Mouse (Mus musculus): ENCODE measurements around the gene Asb15. TPM values are rescaled to one million over a fixed set of nuclear protein-coding genes. Genes with fewer than 3 reads are reported as not detected.

Asb15 gene
- not detected in 2 replicates for polyA plus RNA-seq (2014; fragmentation: Nextera tagmentation; extraction: Ambion mirVana)

DNA sequence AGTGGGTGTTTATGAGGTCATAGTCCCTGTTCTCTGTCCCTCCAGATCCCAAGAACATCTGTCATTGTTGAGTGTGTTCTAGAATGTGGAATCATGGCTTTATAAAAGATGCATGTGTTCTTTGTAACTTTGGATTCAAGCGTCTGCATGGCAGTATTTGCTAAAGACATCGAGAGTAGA, at the start of gene Asb15:
Gene Asb15, plus strand, starts transcription at position 81 of the 180 bp plus-strand sequence.
- Histone ChIP-seq H3K4me3 (ENCODE audit: low read depth, low read length) (peak within 1 kb of the TSS; percentile 82), H3K27me3 (ENCODE audit: control insufficient read depth, insufficient read depth, low read length) (no peaks in the 10 kb centered on the region), H3K9me3 (ENCODE audit: control insufficient read depth, low read depth, low read length) (no peaks in the 10 kb centered on the region), H3K9ac (replicated peaks; ENCODE audit: low read depth, low read length) (peak within 1 kb of the TSS; percentile 68), H3K4me1 (ENCODE audit: control insufficient read depth, insufficient read depth, low read length) (peaks cover 9% of the 10 kb centered on the region; the same call in 1 of the 2 replicates), H3K27ac (ENCODE audit: low read length) (0 out of 2 replicates have a peak within 1 kb of the TSS, but pooled peaks have one; percentile 22), H3K4me2 (replicated peaks; ENCODE audit: low read depth, low read length) (peak within 1 kb of the TSS; percentile 72), H3K36me3 (ENCODE audit: control insufficient read depth, insufficient read depth, low read length) (no peaks in the 10 kb centered on the region; the same call in 1 of the 2 replicates)
- WGBS = 47% methylated on average over 2 of the region's 2 CpGs
- ATAC-seq (ENCODE audit: insufficient number of reproducible peaks, insufficient read depth, low FRiP score, low read depth) = no peak

- Histone ChIP-seq H3K27me3 (ENCODE audit: control insufficient read depth, insufficient read depth, low read length) (no peaks in the 10 kb centered on the region), H3K4me3 (ENCODE audit: low read depth, low read length) (no peak overlapping the region), H3K27ac (ENCODE audit: low read length) (no peak overlapping the region), H3K36me3 (ENCODE audit: control insufficient read depth, insufficient read depth, low read length) (no peaks in the 10 kb centered on the region), H3K9me3 (ENCODE audit: control insufficient read depth, low read depth, low read length) (no peaks in the 10 kb centered on the region), H3K4me2 (replicated peaks; ENCODE audit: low read depth, low read length) (no peak overlapping the region), H3K4me1 (ENCODE audit: control insufficient read depth, insufficient read depth, low read length) (no peaks in the 10 kb centered on the region), H3K9ac (replicated peaks; ENCODE audit: low read depth, low read length) (no peak overlapping the region)
- ATAC-seq (ENCODE audit: insufficient number of reproducible peaks, insufficient read depth, low FRiP score, low read depth) = no peak
- 72% methylated on average over 5 of the region's 5 CpGs for WGBS
These were observed 41.4 kb upstream of the Asb15 start for GRCm38 (mm10) chr6:24486530-24486929.

GRCm38 (mm10) chr6:24490341-24490740, 37.6 kb upstream of the Asb15 start:
- H3K9ac ChIP-seq (replicated peaks; ENCODE audit: low read depth, low read length) = no peak overlapping the region
- H3K9me3 ChIP-seq (ENCODE audit: control insufficient read depth, low read depth, low read length) = no peaks in the 10 kb centered on the region
- H3K27ac ChIP-seq (ENCODE audit: low read length) = no peak overlapping the region
- H3K4me2 ChIP-seq (replicated peaks; ENCODE audit: low read depth, low read length) = no peak overlapping the region
- H3K27me3 ChIP-seq (ENCODE audit: control insufficient read depth, insufficient read depth, low read length) = no peaks in the 10 kb centered on the region
- WGBS = 7% methylated on average over 1 of the region's 1 CpGs
- no peak for ATAC-seq (ENCODE audit: insufficient number of reproducible peaks, insufficient read depth, low FRiP score, low read depth)
- no peaks in the 10 kb centered on the region for H3K36me3 ChIP-seq (ENCODE audit: control insufficient read depth, insufficient read depth, low read length)
- no peaks in the 10 kb centered on the region for H3K4me1 ChIP-seq (ENCODE audit: control insufficient read depth, insufficient read depth, low read length)
- no peak overlapping the region for H3K4me3 ChIP-seq (ENCODE audit: low read depth, low read length)

- no peak overlapping the region for H3K27ac ChIP-seq (ENCODE audit: low read length)
- 85% methylated on average over 2 of the region's 2 CpGs for WGBS
- ATAC-seq (ENCODE audit: insufficient number of reproducible peaks, insufficient read depth, low FRiP score, low read depth) = no peak
- no peaks in the 10 kb centered on the region for H3K9me3 ChIP-seq (ENCODE audit: control insufficient read depth, low read depth, low read length)
- no peak overlapping the region for H3K9ac ChIP-seq (replicated peaks; ENCODE audit: low read depth, low read length)
- H3K4me2 ChIP-seq (replicated peaks; ENCODE audit: low read depth, low read length) = no peak overlapping the region
- no peaks in the 10 kb centered on the region for H3K4me1 ChIP-seq (ENCODE audit: control insufficient read depth, insufficient read depth, low read length)
- H3K4me3 ChIP-seq (ENCODE audit: low read depth, low read length) = no peak overlapping the region
- H3K27me3 ChIP-seq (ENCODE audit: control insufficient read depth, insufficient read depth, low read length) = no peaks in the 10 kb centered on the region
- H3K36me3 ChIP-seq (ENCODE audit: control insufficient read depth, insufficient read depth, low read length) = no peaks in the 10 kb centered on the region
These were observed 23.8 kb upstream of the Asb15 start for GRCm38 (mm10) chr6:24504141-24504540.

GRCm38 (mm10) chr6:24514552-24515284, 13.2 kb upstream of the Asb15 start, which contains the start of gene Iqub:
TSS of gene Iqub (minus strand) at chr6:24515067.
- no peak within 1 kb of the TSS for H3K4me3 ChIP-seq (ENCODE audit: low read depth, low read length)
- H3K9ac ChIP-seq (replicated peaks; ENCODE audit: low read depth, low read length) = no peak within 1 kb of the TSS
- H3K36me3 ChIP-seq (ENCODE audit: control insufficient read depth, insufficient read depth, low read length) = peaks cover 7% of the 10 kb centered on the region; the same call in 1 of the 2 replicates
- no peak within 1 kb of the TSS for H3K27ac ChIP-seq (ENCODE audit: low read length)
- no peaks in the 10 kb centered on the region for H3K27me3 ChIP-seq (ENCODE audit: control insufficient read depth, insufficient read depth, low read length)
- no peaks in the 10 kb centered on the region for H3K9me3 ChIP-seq (ENCODE audit: control insufficient read depth, low read depth, low read length)
- peak; percentile 67; the same call in 1 of the 2 replicates for ATAC-seq (ENCODE audit: insufficient number of reproducible peaks, insufficient read depth, low FRiP score, low read depth)
- H3K4me1 ChIP-seq (ENCODE audit: control insufficient read depth, insufficient read depth, low read length) = peaks cover 6% of the 10 kb centered on the region; the same call in 1 of the 2 replicates
- H3K4me2 ChIP-seq (replicated peaks; ENCODE audit: low read depth, low read length) = 0 out of 2 replicates have a peak within 1 kb of the TSS, but pooled peaks have one; percentile 14
- 22% methylated on average over 13 of the region's 13 CpGs for WGBS

GRCm38 (mm10) chr6:24516197-24516596, 11.7 kb upstream of the Asb15 start:
- ATAC-seq (ENCODE audit: insufficient number of reproducible peaks, insufficient read depth, low FRiP score, low read depth) = no peak
- H3K4me2 ChIP-seq (replicated peaks; ENCODE audit: low read depth, low read length) = no peak overlapping the region
- whole genome bisulfite sequencing = 43% methylated on average over 2 of the region's 2 CpGs
- no peak overlapping the region for H3K9ac ChIP-seq (replicated peaks; ENCODE audit: low read depth, low read length)
- no peak overlapping the region for H3K4me3 ChIP-seq (ENCODE audit: low read depth, low read length)
- H3K27ac ChIP-seq (ENCODE audit: low read length) = no peak overlapping the region
- peaks cover 7% of the 10 kb centered on the region; the same call in 1 of the 2 replicates for H3K36me3 ChIP-seq (ENCODE audit: control insufficient read depth, insufficient read depth, low read length)
- no peaks in the 10 kb centered on the region for H3K9me3 ChIP-seq (ENCODE audit: control insufficient read depth, low read depth, low read length)
- H3K4me1 ChIP-seq (ENCODE audit: control insufficient read depth, insufficient read depth, low read length) = peaks cover 6% of the 10 kb centered on the region; the same call in 1 of the 2 replicates
- no peaks in the 10 kb centered on the region for H3K27me3 ChIP-seq (ENCODE audit: control insufficient read depth, insufficient read depth, low read length)

GRCm38 (mm10) chr6:24525705-24526104, 2.2 kb upstream of the Asb15 start:
- Histone ChIP-seq H3K9me3 (ENCODE audit: control insufficient read depth, low read depth, low read length) (no peaks in the 10 kb centered on the region), H3K4me3 (ENCODE audit: low read depth, low read length) (no peak overlapping the region)
- ATAC-seq (ENCODE audit: insufficient number of reproducible peaks, insufficient read depth, low FRiP score, low read depth) = no peak

DNA sequence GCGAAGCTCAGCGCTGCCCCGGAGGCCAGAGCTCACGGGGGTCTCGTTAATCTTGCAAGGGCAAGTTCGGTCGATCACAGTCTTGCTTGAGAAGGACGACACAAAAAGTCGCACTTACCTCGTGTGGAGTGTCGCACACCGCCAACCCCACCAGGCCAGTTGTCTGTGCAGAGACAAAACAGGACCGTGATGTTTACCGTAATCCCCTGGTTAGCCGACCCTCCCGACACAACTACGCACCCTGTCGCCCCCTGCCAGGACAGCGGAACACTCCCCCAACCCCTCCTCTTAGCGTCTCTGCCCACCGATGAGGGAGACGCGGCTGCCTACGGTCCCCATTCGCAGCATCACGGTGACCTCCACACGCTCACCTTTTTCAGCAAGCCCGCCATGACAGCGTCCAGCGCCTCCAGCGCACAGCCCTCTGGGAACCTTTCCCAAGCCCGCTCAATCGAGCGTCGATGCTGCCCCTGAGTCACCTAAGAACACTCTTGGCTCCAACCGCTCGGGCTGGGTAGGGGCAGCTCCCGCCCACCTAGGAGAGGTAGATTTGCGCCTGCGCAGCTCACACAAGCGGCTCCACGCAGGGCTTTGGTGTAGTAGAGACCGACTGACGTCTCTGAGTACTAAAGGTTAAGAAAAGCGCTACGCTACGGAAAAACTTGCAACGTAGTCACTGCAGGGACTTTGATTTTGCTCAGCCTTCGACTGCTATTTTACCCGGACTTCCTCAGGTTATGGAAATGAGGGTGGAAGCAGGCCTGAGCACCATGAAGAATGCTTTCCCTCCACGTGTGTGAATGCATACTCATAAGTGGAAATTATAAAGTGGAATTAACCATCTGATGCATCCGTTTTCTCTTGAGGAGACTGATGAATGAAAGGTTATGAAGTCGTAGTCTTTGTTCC, 535 bp upstream of the Asb15 start, which contains the start of gene Ndufa5:
Gene Ndufa5, minus strand, starts transcription at position 859 of the 909 bp plus-strand sequence.
- WGBS = under 1% methylated on average over 53 of the region's 53 CpGs
- peaks cover 9% of the 10 kb centered on the region; the same call in 1 of the 2 replicates for H3K4me1 ChIP-seq (ENCODE audit: control insufficient read depth, insufficient read depth, low read length)
- H3K4me3 ChIP-seq (ENCODE audit: low read depth, low read length) = peak within 1 kb of the TSS; percentile 82
- peak within 1 kb of the TSS; percentile 72 for H3K4me2 ChIP-seq (replicated peaks; ENCODE audit: low read depth, low read length)
- H3K9ac ChIP-seq (replicated peaks; ENCODE audit: low read depth, low read length) = peak within 1 kb of the TSS; percentile 68
- H3K36me3 ChIP-seq (ENCODE audit: control insufficient read depth, insufficient read depth, low read length) = peaks cover 2% of the 10 kb centered on the region; the same call in 1 of the 2 replicates
- H3K9me3 ChIP-seq (ENCODE audit: control insufficient read depth, low read depth, low read length) = no peaks in the 10 kb centered on the region
- ATAC-seq (ENCODE audit: insufficient number of reproducible peaks, insufficient read depth, low FRiP score, low read depth) = peak; percentile 97
- H3K27me3 ChIP-seq (ENCODE audit: control insufficient read depth, insufficient read depth, low read length) = no peaks in the 10 kb centered on the region
- H3K27ac ChIP-seq (ENCODE audit: low read length) = 0 out of 2 replicates have a peak within 1 kb of the TSS, but pooled peaks have one; percentile 22

More at GRCm38 (mm10) chr6:24525705-24526104, 2.2 kb upstream of the Asb15 start:
- Histone ChIP-seq H3K27ac (ENCODE audit: low read length) (no peak overlapping the region), H3K27me3 (ENCODE audit: control insufficient read depth, insufficient read depth, low read length) (no peaks in the 10 kb centered on the region), H3K4me1 (ENCODE audit: control insufficient read depth, insufficient read depth, low read length) (peaks cover 9% of the 10 kb centered on the region; the same call in 1 of the 2 replicates), H3K4me2 (replicated peaks; ENCODE audit: low read depth, low read length) (no peak overlapping the region), H3K36me3 (ENCODE audit: control insufficient read depth, insufficient read depth, low read length) (peaks cover 11% of the 10 kb centered on the region), H3K9ac (replicated peaks; ENCODE audit: low read depth, low read length) (no peak overlapping the region)
- WGBS = 88% methylated on average over 3 of the region's 3 CpGs

All from stomach, embryonic 14.5 days (tissue).